Mouse (Mus musculus): ENCODE results near the gene Capn15.

DNA sequence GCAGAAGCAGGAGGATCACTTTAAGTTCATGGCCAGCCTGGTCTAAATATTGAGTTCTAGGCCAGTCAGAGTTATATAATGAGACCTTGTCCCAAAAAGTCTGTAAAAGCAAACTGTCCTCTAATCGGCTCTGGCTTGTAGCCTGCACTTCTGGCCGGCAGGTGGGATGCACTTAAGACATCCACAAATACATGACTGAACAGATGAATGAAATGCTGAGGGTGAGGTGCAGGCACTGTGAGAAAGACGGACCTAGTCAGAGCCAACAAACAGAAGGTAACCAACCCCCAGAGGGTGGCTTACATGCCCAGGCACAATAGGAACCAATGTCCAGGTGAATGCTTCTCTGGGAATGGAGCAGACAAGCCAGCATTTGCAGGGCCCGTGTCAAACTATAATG lies 71.3 kb downstream of the Capn15 start:
- no peak for TF ChIP-seq RCOR1 (IDR thresholded peaks at IDR 0.05; ENCODE audit: low read depth, low read length)
- no peak for TF ChIP-seq CTCF (IDR thresholded peaks at IDR 0.05 in 2 of 3, conservative IDR thresholded peaks at IDR 0.05 in 1 of 3; ENCODE audit: control insufficient read depth in 1 of 3, insufficient read depth in 1 of 3, low read depth in 2 of 3, low read length in 3 of 3, poor library complexity in 1 of 3, severe bottlenecking in 1 of 3)
- no peak for TF ChIP-seq MAFK (IDR thresholded peaks at IDR 0.05; ENCODE audit: borderline replicate concordance, low read depth, low read length)
- no peak for TF ChIP-seq POLR2A (IDR thresholded peaks at IDR 0.05; ENCODE audit: control insufficient read depth in 1 of 2, insufficient read depth in 1 of 2, low read depth in 1 of 2, low read length in 2 of 2, poor library complexity in 1 of 2)
- no peak for TF ChIP-seq EP300 (IDR thresholded peaks at IDR 0.05; ENCODE audit: low read depth in 1 of 2, low read length in 2 of 2)

All from MEL (cell line).